Mouse (Mus musculus): ENCODE measurements around the gene Prpsap1.

- TF ChIP-seq TCF12 (IDR thresholded peaks at IDR 0.05; ENCODE audit: insufficient read depth, poor library complexity, severe bottlenecking) (no peak), POLR2AphosphoS2 (IDR thresholded peaks at IDR 0.05; ENCODE audit: insufficient read length, low read depth) (no peak), E2F4 (IDR thresholded peaks at IDR 0.05; ENCODE audit: insufficient read depth) (no peak), MYOG (IDR thresholded peaks at IDR 0.05; ENCODE audit: control insufficient read depth in 1 of 3, insufficient read depth in 1 of 3, insufficient read length in 2 of 3, low read depth in 2 of 3) (no peak), USF1 (IDR thresholded peaks at IDR 0.05; ENCODE audit: low read depth) (no peak), POLR2A (IDR thresholded peaks at IDR 0.05; ENCODE audit: insufficient read length, low read depth) (no peak), MAX (IDR thresholded peaks at IDR 0.05; ENCODE audit: low read depth) (no peak), MYOD1 (IDR thresholded peaks at IDR 0.05; ENCODE audit: control insufficient read depth in 1 of 3, insufficient read length in 2 of 3, low read depth in 2 of 3) (no peak), CEBPB (IDR thresholded peaks at IDR 0.05; ENCODE audit: insufficient read depth, poor library complexity, severe bottlenecking) (no peak)
Measured at GRCm38 (mm10) chr11:116478978-116479377, 15.0 kb downstream of the Prpsap1 start.
